Mouse (Mus musculus): ENCODE data around the gene Iqcd.

GRCm38 (mm10) chr5:120555871-120556270, 32.9 kb upstream of the Iqcd start:
- TF ChIP-seq POLR2A (IDR thresholded peaks at IDR 0.05; ENCODE audit: insufficient read length, low read depth) (peak; percentile 31), MAX (IDR thresholded peaks at IDR 0.05; ENCODE audit: low read depth) (no peak), POLR2AphosphoS2 (IDR thresholded peaks at IDR 0.05; ENCODE audit: insufficient read length, low read depth) (no peak), USF1 (IDR thresholded peaks at IDR 0.05; ENCODE audit: low read depth) (no peak), TCF12 (IDR thresholded peaks at IDR 0.05; ENCODE audit: insufficient read depth, poor library complexity, severe bottlenecking) (no peak), SRF (IDR thresholded peaks at IDR 0.05; ENCODE audit: control insufficient read depth, insufficient read length, low read depth) (no peak), E2F4 (IDR thresholded peaks at IDR 0.05; ENCODE audit: insufficient read depth) (no peak), MYOD1 (IDR thresholded peaks at IDR 0.05; ENCODE audit: control insufficient read depth in 1 of 3, insufficient read length in 2 of 3, low read depth in 2 of 3) (no peak), CEBPB (IDR thresholded peaks at IDR 0.05; ENCODE audit: insufficient read depth, poor library complexity, severe bottlenecking) (no peak), TCF3 (IDR thresholded peaks at IDR 0.05; ENCODE audit: insufficient read length, low read depth) (no peak), REST (IDR thresholded peaks at IDR 0.05; ENCODE audit: insufficient read depth, insufficient read length) (no peak), MYOG (IDR thresholded peaks at IDR 0.05; ENCODE audit: control insufficient read depth in 1 of 3, insufficient read depth in 1 of 3, insufficient read length in 2 of 3, low read depth in 2 of 3) (no peak)
